Mouse (Mus musculus) MEL-GATA-1-ER (cell line): Measurements from ENCODE around the gene Litaf.

Experiments used
- DNase-seq: peaks from one replicate; pipeline ENCODE4 v3.0.0-alpha.2; 2012; ENCODE audit warnings: low read depth; ENCODE audit errors: extremely low read depth

Litaf gene

DNA sequence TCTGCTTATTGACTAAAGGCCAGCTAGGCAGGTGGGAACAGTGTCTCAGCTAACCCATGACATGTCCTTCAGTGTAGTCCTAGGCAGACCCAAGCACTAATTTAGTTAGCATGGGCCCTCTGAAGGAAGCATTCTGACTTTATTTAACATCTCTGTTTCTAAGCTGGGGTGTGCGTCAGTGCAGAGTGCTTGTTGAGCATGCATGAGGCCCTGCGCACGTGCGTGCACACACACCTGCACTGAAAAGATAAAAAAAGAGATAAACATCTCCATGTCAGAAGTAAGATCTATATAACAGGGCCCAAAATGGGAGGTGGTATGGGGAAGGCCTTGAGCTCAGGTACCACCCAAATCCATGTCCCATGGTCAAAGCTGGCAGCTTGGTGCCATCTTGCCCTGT lies 150.9 kb downstream of the Litaf start:
- DNase-seq: no peak

DNA sequence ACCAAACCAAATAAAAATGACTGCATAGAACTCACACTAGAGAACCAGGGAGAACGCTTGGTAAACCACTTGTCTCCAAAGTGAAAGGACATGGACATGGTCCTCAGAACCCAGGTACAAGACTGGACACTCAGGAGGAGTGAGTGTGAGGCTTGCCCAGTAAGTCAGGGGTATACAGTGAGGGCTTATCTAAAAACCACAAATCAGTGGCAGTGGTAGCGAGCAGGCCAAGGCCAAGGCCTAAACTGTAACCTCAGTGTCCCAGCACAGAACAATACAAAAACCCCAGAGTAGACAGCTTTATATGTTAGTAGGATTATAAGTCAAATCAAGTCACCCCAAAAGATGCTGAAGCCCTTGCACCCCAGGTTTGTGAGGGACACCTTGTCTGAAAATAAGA lies 154.9 kb downstream of the Litaf start:
- DNase-seq: no peak

DNA sequence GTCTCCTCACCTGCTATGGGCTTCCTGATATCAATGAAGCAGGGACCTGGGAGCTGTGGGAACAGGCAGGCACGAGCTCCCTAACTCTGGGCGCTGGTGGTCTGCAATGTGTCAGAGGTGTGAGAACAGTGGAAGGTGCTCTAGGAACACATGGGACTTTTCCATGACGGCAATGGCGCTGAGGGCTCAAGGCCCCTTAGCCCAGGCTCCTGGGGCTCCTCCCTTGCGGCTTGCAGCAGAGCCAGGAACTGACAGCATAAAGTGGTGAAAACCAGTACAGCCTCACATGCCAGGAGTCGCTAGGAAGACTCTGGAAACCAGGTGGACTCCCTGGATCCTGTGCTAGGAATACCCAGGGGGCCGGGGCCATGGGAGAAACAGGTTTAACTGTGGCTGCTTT lies 155.4 kb downstream of the Litaf start:
- DNase-seq: no peak
